Mouse (Mus musculus): Measurements from ENCODE around the gene Olfr971. TPM values are rescaled to one million over a fixed set of nuclear protein-coding genes. Genes with fewer than 3 reads are reported as not detected.
"Not testable (repeated sequence)": the region's sequence is repeated elsewhere in the genome, so short reads cannot be mapped to it uniquely, and the experiment has no call there.

Olfr971 gene
- polyA plus RNA-seq (2012; ENCODE audit: insufficient read depth, low replicate concordance) = not detected in 2 replicates

DNA sequence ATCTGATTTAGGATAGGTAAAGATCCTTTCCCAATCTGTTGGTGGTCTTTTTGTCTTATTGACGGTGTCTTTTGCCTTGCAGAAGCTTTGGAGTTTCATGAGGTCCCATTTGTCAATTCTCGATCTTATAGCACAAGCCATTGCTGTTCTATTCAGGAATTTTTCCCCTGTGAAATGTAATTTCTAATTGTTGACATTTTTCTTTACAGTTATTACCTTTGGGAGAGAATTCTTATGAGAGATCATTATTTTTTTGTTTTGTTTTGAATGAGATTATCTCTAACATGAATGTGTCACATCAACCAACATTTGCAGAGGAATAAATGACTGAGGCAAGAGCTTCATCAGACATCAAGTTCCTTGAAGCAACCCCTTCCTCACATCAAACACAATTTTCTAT, at the start of gene Olfr971:
Gene Olfr971 (plus strand): TSS at position 301 of the 400 bp plus-strand sequence.
- not testable (repeated sequence) for H3K27me3 ChIP-seq (replicated peaks); H3K36me3 ChIP-seq (replicated peaks; ENCODE audit: low read length)

GRCm38 (mm10) chr9:39790558-39790957, 46.1 kb upstream of the Olfr971 start, which contains the start of gene Olfr969:
Gene Olfr969, plus strand, starts transcription at chr9:39790945.
- no peak for TF ChIP-seq GATA1 (IDR thresholded peaks at IDR 0.05; ENCODE audit: borderline replicate concordance, low read length)
- no peak for TF ChIP-seq FLI1 (IDR thresholded peaks at IDR 0.05; ENCODE audit: low read length)
- H3K9me3 ChIP-seq = 0 out of 2 replicates have a peak, but pooled peaks cover under 1% of the 10 kb centered on the region
- no peaks in the 10 kb centered on the region for H3K27me3 ChIP-seq (replicated peaks)
- no peak within 1 kb of the TSS for H3K4me3 ChIP-seq (replicated peaks)
- H3K36me3 ChIP-seq (replicated peaks; ENCODE audit: low read length) = no peaks in the 10 kb centered on the region
- H3K4me1 ChIP-seq = no peaks in the 10 kb centered on the region

More for the DNA sequence above, at the start of gene Olfr971:
- not testable (repeated sequence) for H3K9me3 ChIP-seq; H3K4me3 ChIP-seq (replicated peaks); H3K4me1 ChIP-seq

GRCm38 (mm10) chr9:39808560-39808959, 28.1 kb upstream of the Olfr971 start, which contains the start of gene Olfr970:
Gene Olfr970, plus strand, starts transcription at chr9:39808860.
- TF ChIP-seq FLI1 (IDR thresholded peaks at IDR 0.05; ENCODE audit: low read length) (no peak), GATA1 (IDR thresholded peaks at IDR 0.05; ENCODE audit: borderline replicate concordance, low read length) (no peak)
- no peaks in the 10 kb centered on the region for H3K27me3 ChIP-seq (replicated peaks)
- H3K4me1 ChIP-seq = no peaks in the 10 kb centered on the region
- H3K9me3 ChIP-seq = no peaks in the 10 kb centered on the region; the same call in 1 of the 2 replicates
- no peaks in the 10 kb centered on the region for H3K36me3 ChIP-seq (replicated peaks; ENCODE audit: low read length)
- H3K4me3 ChIP-seq (replicated peaks) = no peak within 1 kb of the TSS

- no peak for TF ChIP-seq FLI1 (IDR thresholded peaks at IDR 0.05; ENCODE audit: low read length)
- TF ChIP-seq GATA1 (IDR thresholded peaks at IDR 0.05; ENCODE audit: borderline replicate concordance, low read length) = no peak
- H3K4me1 ChIP-seq = no peaks in the 10 kb centered on the region
- no peaks in the 10 kb centered on the region for H3K27me3 ChIP-seq (replicated peaks)
- no peak within 1 kb of the TSS for H3K4me3 ChIP-seq (replicated peaks)
- H3K9me3 ChIP-seq = peaks cover 3% of the 10 kb centered on the region; the same call in 1 of the 2 replicates
- no peaks in the 10 kb centered on the region for H3K36me3 ChIP-seq (replicated peaks; ENCODE audit: low read length)
Observed at GRCm38 (mm10) chr9:39866122-39866521, 29.4 kb downstream of the Olfr971 start, which contains the start of gene Olfr972. Gene Olfr972, plus strand, starts transcription at chr9:39866422.

DNA sequence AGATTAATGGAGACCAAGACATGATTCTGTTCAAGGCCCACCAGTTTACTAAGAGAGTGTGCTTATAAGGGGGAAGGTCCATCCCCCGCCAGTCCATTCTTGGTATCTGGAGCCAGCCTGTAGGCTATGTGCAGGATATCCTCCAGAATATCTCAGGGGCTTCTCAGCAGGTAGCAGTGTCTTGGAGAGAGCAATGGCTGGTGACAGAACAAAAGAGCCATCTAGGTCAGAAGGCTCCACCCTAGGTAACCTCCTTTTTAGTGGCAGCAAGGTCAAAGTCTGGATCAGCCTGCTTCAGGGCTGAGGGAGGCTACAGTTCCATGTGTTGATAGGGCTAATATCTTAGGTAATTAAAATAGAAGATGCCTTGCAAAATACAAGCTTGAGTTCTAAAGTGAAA, 35.3 kb downstream of the Olfr971 start:
- H3K4me3 ChIP-seq (replicated peaks); H3K9me3 ChIP-seq; H3K36me3 ChIP-seq (replicated peaks; ENCODE audit: low read length); H3K4me1 ChIP-seq; H3K27me3 ChIP-seq (replicated peaks): not testable (repeated sequence)

DNA sequence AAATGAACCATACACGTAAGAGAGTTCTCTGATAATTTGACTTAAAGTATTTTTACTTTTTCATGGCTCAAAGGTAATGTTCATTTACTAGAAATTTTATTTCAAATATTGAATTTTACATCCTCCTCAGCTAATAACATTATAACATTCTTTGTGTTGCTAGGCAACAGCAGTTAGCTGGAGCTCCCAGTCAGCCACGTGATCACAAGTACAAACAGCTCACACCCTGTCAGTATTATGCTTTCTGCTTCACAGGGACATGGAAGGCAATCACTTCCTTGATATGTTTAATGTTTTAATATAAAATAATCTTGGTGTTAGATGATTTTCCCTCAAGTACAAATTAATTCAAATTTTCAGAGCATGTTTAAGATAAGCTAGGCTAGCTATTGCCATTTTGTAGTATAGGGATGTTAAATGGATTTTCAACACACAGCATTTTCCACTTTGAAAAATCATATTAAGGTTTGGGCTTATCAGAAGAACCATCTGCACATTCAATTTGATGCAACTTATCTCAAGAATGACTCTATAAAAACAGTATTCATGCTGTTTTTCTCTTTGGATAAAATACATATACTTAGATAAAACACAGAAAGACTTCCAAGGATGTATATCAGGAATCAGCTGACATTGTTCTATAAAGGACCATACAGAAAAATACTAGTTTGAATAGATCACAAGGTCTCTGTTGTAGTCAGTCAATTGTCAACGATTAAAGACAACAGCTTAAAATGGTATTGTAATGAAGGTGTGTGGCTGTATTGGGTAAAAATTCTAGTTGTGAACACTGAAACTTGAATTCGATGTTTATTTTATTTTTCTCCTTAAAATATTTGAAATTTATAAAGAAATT, 41.1 kb downstream of the Olfr971 start:
- H3K9me3 ChIP-seq; H3K27me3 ChIP-seq (replicated peaks); H3K36me3 ChIP-seq (replicated peaks; ENCODE audit: low read length); H3K4me3 ChIP-seq (replicated peaks); H3K4me1 ChIP-seq: not testable (repeated sequence)

Other genes with a start within 250 kb of the Olfr971 start
- 0.17 TPM in 1 of 2 replicates, not detected in the other for gene AW551984, start 232.5 kb upstream of the Olfr971 start, polyA plus RNA-seq (2012; ENCODE audit: insufficient read depth, low replicate concordance)
- gene Olfr148, start 226.2 kb upstream of the Olfr971 start, polyA plus RNA-seq (2012; ENCODE audit: insufficient read depth, low replicate concordance) = not detected in 2 replicates
- not detected in 2 replicates for gene Olfr960, start 215.5 kb upstream of the Olfr971 start, polyA plus RNA-seq (2012; ENCODE audit: insufficient read depth, low replicate concordance)
- not detected in 2 replicates for gene Olfr961, start 191.8 kb upstream of the Olfr971 start, polyA plus RNA-seq (2012; ENCODE audit: insufficient read depth, low replicate concordance)
- not detected in 2 replicates for gene Olfr963, start 169.7 kb upstream of the Olfr971 start, polyA plus RNA-seq (2012; ENCODE audit: insufficient read depth, low replicate concordance)
- gene Olfr149, start 129.8 kb upstream of the Olfr971 start, polyA plus RNA-seq (2012; ENCODE audit: insufficient read depth, low replicate concordance) = not detected in 2 replicates
- not detected in 2 replicates for gene Olfr965, start 125.5 kb upstream of the Olfr971 start, polyA plus RNA-seq (2012; ENCODE audit: insufficient read depth, low replicate concordance)
- not detected in 2 replicates for gene Olfr150, start 105.9 kb upstream of the Olfr971 start, polyA plus RNA-seq (2012; ENCODE audit: insufficient read depth, low replicate concordance)
- gene Olfr967, start 90.6 kb upstream of the Olfr971 start, polyA plus RNA-seq (2012; ENCODE audit: insufficient read depth, low replicate concordance) = not detected in 2 replicates
- 0.09 TPM in 1 of 2 replicates, not detected in the other for gene Olfr968, start 53.6 kb upstream of the Olfr971 start, polyA plus RNA-seq (2012; ENCODE audit: insufficient read depth, low replicate concordance)
- gene Olfr969, start 45.9 kb upstream of the Olfr971 start, polyA plus RNA-seq (2012; ENCODE audit: insufficient read depth, low replicate concordance) = not detected in 2 replicates
- not detected in 2 replicates for gene Olfr970, start 28.0 kb upstream of the Olfr971 start, polyA plus RNA-seq (2012; ENCODE audit: insufficient read depth, low replicate concordance)
- gene Olfr972, start 29.5 kb downstream of the Olfr971 start, polyA plus RNA-seq (2012; ENCODE audit: insufficient read depth, low replicate concordance) = not detected in 2 replicates
- not detected in 2 replicates for gene Olfr229, start 70.5 kb downstream of the Olfr971 start, polyA plus RNA-seq (2012; ENCODE audit: insufficient read depth, low replicate concordance)
- not detected in 2 replicates for gene Olfr974, start 100.6 kb downstream of the Olfr971 start, polyA plus RNA-seq (2012; ENCODE audit: insufficient read depth, low replicate concordance)
- gene Olfr975, start 115.2 kb downstream of the Olfr971 start, polyA plus RNA-seq (2012; ENCODE audit: insufficient read depth, low replicate concordance) = not detected in 2 replicates
- gene Olfr976, start 124.3 kb downstream of the Olfr971 start, polyA plus RNA-seq (2012; ENCODE audit: insufficient read depth, low replicate concordance) = not detected in 2 replicates
- not detected in 2 replicates for gene Olfr978, start 155.2 kb downstream of the Olfr971 start, polyA plus RNA-seq (2012; ENCODE audit: insufficient read depth, low replicate concordance)
- not detected in 2 replicates for gene Olfr979, start 166.6 kb downstream of the Olfr971 start, polyA plus RNA-seq (2012; ENCODE audit: insufficient read depth, low replicate concordance)
- not detected in 2 replicates for gene Olfr980, start 172.7 kb downstream of the Olfr971 start, polyA plus RNA-seq (2012; ENCODE audit: insufficient read depth, low replicate concordance)
- 0.39 TPM in 1 of 2 replicates, not detected in the other for gene Olfr981, start 184.6 kb downstream of the Olfr971 start, polyA plus RNA-seq (2012; ENCODE audit: insufficient read depth, low replicate concordance)
- gene Olfr982, start 237.0 kb downstream of the Olfr971 start, polyA plus RNA-seq (2012; ENCODE audit: insufficient read depth, low replicate concordance) = not detected in 2 replicates